Mouse (Mus musculus) T-cell, adult 2 months (primary cell): ENCODE measurements around the gene Grik4.

ENCODE experiments used
- DNase-seq: peaks from one replicate; pipeline ENCODE4 v3.0.0; 2022; ENCODE audit warnings: low spot score

The Grik4 gene

DNA sequence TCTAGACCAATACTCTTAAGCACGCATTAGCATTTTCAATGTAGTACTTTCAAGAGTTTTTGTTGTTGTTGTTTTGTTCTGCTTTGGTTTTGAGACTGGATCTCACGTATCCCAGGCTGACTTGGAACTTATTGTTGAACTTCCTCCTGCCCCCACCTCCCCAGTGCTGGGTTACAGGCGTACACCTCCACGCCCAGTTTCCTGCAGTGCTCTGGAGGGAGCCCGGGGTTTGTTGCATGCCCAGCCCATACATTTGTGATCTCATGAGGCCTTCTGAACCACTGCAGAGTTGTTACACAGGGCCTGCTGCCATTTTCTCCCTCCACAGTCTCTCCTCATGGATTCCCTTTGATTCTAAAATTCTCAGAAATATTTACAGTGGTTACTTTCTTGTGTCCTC lies 201.9 kb downstream of the Grik4 start:
- DNase-seq, result no peak

DNA sequence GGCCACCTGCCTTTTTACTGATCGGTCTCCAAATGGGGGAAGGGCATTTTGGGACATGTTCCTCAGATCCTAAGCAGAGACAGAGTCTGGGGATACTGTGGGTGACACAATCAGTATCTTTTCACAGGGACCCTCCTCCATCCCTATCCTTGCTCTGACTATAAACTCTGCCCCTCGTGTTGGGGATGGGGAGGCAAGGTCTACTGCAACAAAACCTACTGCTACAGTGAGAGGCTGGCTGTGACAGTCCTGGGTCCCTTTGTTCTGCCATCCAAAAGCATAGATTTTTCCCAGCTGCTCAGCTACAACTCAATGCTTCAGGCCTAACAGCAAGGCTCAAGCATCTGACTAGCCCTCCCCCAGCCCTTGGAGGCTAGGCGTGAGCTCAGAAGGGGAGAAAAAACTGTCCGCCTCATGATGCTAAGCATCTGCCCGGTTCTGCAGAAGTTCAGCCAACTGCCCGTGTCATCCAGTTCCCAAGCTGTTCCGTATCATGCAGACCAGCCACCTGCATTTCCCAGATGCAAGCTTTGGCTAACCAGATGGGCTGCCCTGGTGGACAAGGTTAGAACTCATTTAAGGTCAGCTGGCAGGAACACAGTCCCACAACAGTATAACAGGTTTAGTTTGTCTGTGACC lies 207.5 kb downstream of the Grik4 start:
- no peak for DNase-seq

DNA sequence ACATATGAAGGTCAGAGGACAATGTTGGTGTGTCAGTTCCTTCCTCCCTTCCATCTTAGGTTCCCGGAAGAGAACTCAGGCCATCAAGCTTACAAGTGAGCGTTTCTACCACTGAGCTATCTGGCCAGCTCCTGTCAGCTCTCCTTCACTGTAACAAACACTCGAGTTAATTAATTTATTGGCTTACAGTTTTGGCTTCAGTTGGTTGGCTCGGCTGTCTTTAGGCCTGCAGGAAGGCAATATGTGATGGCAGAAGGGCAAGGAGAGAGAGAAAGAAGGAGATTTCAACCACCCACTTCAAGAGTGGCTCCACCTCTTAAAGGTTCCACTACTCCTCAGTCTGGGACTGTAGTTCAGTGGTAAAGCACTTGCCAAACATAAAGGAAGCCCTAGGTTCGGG lies 209.2 kb downstream of the Grik4 start:
- DNase-seq, result no peak

DNA sequence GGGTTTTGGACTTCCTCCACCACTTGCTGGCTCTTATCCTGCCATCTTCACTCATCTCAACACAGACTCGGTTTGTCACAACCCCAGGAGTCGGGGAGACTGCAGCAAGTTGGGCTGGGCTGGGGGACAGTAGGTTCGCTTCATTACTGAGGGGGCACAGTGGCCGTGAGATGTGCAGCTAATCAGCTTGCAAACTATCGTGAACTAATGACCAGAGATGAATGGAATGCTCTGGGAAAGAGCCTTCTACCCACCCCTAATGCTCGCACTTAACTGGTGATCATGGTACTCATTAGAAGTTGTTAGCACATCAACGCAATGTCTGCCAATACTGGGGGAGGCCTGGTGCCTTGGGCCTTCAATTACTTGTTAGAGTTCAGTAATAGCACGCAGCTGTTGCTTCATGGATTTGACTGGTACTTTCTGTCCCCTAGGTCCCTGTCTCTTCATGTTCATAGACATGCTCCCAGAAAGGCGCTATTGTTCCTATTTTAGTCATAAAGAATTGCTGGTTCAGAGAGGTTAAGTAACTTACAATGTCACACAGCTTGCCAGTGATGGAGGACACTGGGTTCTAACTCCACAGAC lies 211.5 kb downstream of the Grik4 start:
- DNase-seq, result no peak

DNA sequence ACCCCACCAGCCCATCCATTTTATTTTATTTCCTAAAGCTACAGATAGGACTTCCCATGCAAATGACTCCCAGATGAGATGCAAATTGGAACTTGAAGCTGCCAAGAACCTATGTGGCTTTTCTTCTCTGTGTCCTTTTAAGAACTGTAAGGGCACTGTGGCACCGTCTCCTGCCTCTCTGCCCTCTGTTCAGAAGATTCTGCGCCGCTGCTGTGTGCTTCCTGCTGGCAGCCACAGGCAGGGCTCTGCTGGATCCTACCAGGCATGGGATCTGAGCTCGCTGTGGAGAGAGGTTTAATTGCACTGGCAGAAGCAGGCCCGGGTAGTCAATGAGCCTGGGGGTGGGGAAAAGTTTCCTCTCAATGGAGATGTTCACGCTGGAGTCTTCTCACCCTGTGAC lies 215.8 kb downstream of the Grik4 start:
- no peak for DNase-seq

DNA sequence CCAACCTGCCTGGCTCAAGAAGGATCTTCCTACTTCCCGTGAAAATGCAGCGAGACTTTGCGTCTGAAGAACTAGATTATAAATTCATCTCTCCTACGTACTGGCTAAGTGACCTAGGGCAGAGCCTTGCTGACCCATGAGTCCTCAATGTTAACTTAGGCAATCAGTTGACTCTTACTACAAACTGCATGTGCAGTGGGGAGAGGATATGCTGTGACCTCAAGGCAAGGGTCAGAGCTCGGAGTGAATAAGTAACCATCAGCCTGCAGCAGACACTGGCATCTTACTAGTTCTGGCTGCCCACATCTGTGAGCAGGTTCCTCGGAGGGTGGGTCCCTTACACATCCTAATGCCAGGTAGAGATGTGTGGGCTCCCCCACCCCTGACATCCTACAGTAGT lies 216.6 kb downstream of the Grik4 start:
- no peak for DNase-seq

DNA sequence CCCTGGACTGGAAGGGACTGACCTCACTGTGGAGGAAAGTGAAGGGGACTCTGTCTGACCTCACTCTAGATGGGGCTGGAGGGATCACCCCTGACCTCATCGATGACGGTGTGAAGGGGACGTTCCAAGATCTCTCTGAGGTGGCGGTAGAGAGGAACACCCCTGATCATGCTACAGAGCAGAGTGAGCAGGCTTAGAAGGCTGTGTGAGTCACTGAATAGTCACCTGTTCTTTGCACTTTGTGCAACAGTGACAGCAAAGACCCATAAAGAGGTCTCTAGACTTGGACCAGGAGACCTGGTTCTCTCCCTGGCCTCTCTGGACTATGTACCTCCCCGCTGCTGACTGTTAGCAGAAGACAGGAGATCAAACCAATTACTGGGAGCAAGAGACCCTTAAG lies 217.1 kb downstream of the Grik4 start:
- no peak for DNase-seq

DNA sequence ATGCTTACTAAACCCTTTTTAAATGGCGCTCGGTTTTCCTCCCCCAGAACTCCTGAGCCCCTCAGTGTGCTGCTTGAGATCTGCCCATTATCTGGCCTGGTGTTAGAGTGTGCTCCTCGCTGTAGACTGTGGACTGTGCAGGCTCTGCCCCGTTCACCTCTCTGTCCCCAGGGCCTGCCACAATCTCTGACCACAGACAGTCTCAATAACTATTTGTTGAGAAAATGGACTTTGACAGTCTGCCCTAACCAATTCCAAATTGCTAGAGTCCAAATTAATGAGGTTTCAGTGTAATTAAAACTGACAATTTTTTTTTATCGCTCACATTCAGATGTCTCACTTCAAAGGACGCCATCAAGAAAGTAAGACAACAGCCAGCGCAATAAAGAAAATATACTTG lies 220.2 kb downstream of the Grik4 start:
- no peak for DNase-seq

DNA sequence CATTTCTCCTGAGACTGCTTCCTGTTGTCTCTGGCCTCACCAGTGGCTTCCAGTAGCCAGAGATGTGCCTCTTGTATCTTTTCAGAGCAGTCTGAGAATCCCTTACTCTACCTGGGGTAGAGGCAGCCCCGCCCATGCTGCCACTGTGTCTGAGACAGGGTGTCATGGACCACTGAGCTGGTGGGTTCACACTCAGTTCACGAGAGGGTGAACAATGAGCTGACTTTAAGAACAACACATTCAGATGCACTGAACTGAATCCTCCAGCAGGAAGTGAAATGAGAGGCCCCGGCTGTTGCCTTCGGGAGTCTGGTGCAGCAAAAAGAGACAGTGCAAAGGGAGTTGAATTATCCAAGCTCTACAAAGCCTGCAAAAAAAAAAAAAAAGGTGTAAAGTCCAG lies 221.8 kb downstream of the Grik4 start:
- DNase-seq, result no peak

DNA sequence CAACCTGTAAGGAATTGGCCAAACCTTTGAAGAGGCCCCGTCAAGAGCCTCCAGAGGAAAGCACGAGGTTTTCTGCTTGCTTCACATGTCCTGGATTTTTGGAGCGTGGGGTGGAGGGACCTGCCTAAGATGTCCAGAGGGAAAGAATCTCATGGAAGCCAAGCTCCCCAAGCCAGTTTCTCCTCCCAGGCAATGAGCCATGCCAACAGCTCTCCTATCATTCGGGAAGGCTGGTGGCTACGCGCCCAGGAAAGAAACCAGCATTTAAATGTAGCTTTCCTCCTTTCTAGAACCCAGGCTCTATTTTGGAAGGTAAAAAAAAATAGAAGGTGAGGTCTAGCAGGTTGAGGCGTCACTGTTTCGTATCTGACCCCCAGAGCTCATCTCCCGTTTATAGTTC lies 222.6 kb downstream of the Grik4 start:
- no peak for DNase-seq

DNA sequence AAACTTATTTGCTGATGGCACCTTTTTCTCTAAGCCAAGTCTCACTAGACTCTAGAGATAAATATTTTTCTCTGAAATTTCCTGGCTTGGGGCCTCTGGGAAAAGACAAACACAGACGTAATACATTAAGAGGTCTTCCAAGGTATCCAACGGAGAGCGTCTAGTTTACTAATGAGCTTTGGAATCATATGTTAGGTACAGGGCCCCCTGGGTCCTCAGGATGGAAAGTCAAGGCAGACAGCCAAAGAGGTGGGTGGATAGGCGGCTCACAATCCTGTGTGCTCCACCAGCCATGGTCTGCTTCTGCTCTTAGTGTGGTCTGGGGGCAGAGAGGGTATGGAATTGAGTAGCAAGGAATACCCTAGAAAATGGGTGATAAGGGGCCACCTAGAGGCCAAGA lies 223.1 kb downstream of the Grik4 start:
- DNase-seq, result no peak

DNA sequence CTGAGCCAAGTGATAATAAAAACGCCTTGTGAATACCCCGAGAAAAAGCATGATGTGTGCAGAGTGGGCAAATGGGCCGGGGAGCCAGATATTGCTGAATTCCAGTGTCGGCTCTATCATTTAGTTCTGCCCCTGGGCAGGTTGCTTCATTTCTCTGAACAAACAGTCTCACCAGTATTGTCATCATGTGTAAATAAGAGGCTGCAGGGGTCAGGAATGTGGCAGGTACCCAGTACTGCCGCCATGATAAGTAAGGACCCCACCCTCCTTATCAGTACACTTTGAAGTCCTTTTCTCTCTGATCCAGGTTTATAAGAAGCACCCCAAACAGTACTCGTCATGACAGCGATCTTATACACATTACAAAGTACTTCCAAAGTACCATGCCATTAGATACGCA lies 230.4 kb downstream of the Grik4 start:
- no peak for DNase-seq

DNA sequence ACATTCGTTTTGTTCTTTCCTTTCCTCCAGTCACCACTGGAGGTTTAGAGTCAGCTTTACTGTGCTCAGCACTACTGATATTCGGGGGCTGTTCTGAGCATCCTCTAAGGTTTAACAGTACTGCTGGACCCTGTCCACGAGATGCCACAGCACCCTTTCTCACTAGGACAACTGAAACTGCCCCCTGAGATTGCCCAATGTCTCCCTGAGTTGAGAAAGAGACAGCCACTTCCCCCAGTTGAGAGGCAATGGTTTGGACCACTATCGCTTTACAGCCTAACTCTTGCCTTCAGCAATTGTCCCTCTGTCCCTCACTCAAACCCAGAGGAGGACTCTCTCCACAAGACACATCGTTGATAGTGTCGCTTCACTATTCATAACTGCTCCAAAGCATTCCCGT lies 238.4 kb downstream of the Grik4 start:
- DNase-seq, result no peak

DNA sequence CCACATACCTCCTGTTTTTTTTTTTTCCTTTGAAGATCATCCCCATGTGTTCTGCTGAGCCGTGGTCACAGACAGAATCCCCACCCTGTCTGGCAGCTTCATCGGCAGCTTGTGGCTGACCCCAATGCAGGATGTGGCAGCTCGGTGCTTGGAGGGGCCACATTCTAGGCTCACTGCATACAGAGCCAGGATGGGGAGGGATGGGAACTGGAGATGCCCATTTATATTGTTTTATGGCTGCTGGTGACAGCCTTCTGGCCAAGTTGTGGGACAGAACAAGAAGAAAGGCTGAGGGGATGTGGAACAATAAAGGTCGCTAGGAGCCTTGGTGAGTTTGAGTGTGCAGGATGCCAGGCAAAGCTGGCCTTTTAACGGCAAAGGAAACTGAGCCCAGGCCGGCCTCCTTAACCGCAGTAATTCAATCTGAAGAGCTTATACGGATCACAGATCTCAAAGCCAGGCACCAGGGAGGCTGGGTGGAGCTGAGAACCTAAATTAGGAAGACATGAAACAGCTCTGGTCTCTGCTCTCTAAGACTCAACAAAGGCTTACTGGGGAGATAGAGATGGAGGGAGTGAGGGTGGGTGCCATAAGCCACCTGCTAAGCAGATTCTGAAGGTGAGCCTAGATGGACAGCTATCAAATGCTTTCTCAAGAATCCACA lies 241.0 kb downstream of the Grik4 start:
- DNase-seq, result no peak

DNA sequence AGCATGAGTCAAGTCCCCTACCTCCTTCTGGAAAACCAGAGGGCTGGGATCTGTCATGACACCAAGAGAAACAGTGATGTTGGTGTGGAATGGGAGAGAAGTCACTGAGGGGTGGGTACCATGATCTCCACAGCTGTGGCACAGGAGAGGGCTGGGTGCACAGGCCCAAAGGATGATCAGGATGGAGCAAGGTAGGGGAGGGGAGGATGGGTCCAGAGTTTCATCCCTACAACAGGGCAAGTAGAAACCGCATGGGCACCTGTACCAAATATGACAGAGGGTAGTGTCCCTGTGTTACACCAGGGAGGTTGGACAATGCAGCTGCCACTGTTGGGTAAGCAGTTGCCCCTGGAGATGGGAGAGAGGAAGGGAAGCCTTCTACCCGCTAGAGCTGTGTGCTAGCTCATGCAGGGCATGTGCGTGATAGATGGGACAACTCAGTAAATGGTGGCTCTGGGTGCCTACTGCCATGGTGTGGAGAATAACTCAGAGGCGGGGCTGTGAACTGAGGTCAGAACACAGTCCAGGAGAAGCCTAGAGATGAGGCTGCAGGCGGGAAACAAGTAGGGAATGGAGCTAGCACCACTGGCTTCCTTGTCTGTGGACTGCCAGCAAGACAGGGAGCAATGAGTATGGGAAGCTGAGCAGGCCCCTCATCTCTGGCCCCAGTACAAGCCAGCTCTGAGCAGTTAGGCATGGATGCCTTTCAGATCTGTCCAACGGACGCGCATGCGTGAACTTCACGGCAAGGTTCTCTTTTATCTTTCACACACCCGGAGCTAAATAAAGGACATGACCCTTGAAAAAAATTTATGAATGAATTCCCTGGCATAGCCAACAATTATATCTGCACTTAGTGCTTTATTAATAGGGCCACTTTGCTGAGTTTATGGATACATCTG lies 241.8 kb downstream of the Grik4 start:
- no peak for DNase-seq

DNA sequence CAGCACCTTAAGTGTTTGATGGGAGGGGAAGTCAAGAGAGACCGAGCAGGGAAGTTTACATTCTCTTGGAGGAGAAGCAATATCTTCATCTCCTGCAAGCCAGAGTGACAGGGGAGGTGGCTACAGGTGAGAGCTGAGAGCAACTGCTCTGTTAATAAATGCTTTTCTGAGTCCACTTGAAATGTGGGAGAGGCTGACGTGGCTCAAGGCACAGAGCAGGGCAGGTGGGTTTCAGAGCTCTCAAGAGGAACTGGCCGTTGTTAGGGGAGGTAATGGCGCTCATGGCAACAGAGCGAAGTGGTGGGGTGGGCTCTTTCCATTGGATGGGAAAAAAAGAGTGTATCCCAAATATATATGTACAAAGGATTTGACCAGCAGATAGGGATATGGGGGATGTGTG lies 242.6 kb downstream of the Grik4 start:
- no peak for DNase-seq

DNA sequence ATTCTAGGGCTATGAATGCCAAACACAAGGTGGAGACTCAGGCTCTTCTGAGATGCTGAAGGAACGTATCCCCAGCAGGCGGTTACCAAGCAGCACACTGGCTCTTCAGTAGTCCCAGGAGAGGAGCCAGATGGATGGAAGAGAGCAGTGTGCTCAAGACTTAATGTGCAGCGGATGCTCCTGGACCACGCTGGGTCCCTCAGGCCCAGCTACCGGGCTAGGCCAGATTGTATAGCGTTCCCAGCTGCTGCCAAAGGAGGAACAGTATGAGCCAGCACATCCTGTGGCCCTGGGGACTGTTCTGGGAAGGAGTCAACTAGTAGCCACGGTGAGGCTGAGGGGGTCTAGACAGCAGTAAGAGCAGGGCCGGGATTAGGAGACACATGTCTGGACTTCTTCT lies 251.3 kb downstream of the Grik4 start:
- DNase-seq, result no peak

DNA sequence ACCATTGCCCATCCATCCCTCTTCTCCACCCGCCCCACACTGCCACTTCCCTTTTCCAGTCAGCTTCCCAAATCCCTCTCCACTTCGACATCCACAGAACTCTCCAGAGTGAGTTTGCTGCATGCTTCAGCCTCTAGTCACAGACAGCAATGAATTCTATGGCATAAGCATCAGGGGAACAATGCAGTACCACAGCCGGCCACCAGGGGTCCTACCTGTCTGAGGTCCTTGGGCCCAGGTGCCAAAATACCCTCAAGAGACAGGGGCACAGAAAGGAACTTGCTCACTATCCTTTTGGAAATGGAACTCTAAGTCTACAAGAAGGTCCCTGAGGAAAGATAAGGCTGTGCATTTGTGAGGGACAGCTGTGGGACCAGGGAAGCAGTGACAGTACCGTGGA lies 256.1 kb downstream of the Grik4 start:
- peak; percentile 25 for DNase-seq

DNA sequence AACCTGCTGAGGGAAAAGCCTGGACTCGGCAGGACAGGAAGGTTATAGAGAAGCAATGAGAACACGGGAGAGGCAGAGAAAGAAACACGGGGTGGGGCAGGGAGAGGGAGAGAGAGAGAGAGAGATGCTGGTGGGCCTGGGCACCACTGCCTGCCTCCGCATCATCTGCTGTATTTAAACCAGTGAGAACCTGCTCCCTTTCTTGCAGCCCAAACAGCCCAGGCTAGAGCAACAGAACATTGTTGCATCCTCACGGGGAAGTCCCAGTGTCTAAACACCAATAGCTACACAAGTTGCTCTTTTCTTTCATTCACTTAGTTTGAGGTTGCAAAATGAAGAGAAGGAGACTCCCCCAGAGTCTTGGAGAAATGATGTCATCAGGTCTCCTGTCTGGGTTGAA lies 258.2 kb downstream of the Grik4 start:
- no peak for DNase-seq

DNA sequence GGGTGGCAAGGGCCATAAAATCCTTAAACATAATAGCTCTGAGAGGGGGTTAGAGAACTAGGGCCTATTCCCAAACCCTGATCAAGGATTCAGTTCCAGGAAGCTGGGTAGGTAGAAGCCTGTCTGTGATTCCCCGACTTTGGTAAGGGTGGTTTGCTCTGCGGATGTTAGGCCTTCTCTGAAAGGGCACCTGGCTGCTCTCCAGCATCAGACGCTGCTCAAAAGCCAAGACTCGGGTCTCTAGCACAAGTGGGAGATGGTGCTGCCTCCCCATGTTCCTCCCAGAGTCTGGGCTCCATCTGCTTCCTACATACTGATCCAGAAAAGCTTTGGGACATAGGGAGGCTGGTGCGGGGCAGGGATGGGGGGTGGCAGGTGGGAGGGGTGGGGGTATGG lies 270.3 kb downstream of the Grik4 start:
- no peak for DNase-seq

DNA sequence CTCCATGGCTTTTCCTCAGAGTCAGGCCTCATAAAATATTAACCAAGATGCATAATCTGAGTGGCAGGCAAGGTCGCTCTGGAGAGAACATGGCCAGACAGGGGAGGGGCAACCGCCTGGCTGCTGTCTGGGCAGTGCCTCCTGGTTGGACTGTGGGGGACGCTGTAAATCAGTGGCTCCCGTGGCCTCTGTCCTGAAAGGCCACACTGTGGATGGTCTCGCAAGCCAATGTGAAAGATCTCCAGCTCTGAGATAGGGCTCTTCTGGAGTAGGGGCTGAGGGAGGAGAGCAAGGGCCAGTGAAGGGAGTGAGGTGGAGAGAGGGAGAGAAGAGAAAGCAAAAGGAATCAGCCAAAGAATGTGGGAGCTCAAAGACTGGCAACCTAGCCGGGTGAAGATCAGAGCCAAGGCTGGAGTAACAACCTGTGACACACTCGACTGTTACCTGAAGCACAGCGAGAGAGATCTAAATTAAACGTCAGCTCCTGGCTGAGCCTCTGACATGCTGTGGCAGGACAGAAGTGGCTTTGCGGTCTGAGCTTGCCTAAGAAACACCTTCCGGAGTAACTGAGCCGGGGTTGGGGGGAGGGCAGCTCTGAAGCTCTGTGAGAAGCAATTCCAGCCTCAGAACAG lies 270.8 kb downstream of the Grik4 start:
- DNase-seq, result peak; percentile 66

DNA sequence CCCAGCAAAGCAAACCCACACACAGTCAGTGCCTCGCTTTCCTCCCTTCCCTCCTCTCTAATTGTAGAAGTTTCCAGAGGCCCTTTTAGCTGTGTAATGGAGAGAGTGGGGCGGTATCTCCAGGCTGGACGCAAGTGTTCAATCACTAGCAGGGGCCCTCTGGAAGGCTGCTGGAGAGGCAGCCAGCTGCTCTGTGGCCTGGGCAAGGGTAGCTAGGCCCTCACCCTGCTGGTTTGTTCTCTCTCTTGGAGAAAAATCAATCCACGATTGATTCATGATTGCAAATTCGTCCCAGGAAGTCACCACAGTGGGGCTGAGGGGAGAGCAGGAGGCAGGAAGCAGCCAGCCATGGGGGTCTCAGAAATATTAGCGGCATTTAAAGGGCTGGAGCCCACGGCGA lies 271.3 kb downstream of the Grik4 start:
- DNase-seq, result no peak
